Mouse (Mus musculus): ENCODE data around the gene AC134908.4. TPM values are rescaled to one million over a fixed set of nuclear protein-coding genes. Genes with fewer than 3 reads are reported as not detected.
"Not testable (repeated sequence)": the region's sequence is repeated elsewhere in the genome, so short reads cannot be mapped to it uniquely, and the experiment has no call there.

The AC134908.4 gene
- polyA plus RNA-seq, 1 experiment from 2014 or later: not detected

DNA sequence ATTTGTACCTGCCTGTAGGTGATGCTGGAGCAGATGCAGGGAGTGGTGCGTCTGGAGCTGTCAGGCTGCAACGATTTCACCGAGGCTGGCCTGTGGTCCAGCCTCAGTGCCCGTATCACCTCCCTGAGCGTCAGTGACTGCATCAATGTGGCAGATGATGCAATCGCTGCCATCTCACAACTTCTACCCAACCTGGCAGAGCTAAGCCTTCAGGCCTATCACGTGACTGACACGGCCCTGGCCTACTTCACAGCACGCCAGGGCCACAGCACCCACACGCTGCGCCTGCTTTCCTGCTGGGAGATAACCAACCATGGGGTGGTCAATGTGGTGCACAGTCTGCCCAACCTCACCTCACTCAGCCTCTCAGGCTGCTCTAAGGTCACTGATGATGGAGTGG, 22.2 kb upstream of the AC134908.4 start:
- Histone ChIP-seq H3K4me1 (replicated peaks; ENCODE audit: control insufficient read depth, insufficient read depth, low read length) (no peaks in the 10 kb centered on the region), H3K9ac (ENCODE audit: low read length) (no peak overlapping the region), H3K4me2 (ENCODE audit: low read length) (no peak overlapping the region), H3K4me3 (ENCODE audit: low read depth, low read length) (no peak overlapping the region), H3K27me3 (replicated peaks; ENCODE audit: control insufficient read depth, insufficient read depth, low read length) (peaks cover 43% of the 10 kb centered on the region), H3K9me3 (ENCODE audit: control insufficient read depth, low read length) (no peaks in the 10 kb centered on the region), H3K36me3 (ENCODE audit: control insufficient read depth, insufficient read depth, low read length) (no peaks in the 10 kb centered on the region), H3K27ac (ENCODE audit: low read depth) (no peak overlapping the region)
- 77% methylated on average over 11 of the region's 11 CpGs for WGBS
- ATAC-seq (replicated peaks; ENCODE audit: low FRiP score, low TSS enrichment, low read depth): no peak
- no peak for DNase-seq (ENCODE audit: low spot score)

DNA sequence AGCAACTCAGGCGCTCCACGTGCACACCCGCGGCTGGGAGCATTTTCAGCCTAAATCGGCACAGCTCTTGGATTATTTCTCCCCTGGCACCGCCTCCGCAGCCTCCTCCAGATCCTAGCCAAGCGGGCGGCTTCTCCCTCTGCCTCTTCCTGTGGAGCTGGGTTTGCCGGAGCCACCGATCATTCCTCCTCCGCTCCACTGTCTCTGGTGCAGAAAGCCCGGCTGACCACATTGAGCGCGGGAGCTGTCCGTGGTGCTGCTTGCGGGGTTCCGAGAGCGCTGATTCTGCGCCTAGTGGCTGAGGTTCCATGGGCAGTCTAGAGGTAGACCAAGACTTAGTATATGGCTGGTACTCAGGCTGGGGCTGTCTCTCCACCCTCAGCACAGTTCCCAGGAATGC, 18.0 kb upstream of the AC134908.4 start:
- DNase-seq (ENCODE audit: low spot score) (peak; percentile 99), ATAC-seq (replicated peaks; ENCODE audit: low FRiP score, low TSS enrichment, low read depth) (peak; percentile 37; the same call in 1 of the 2 replicates)
- Histone ChIP-seq H3K4me2 (ENCODE audit: low read length) (no peak overlapping the region; the same call in 1 of the 2 replicates), H3K27ac (ENCODE audit: low read depth) (no peak overlapping the region), H3K4me1 (replicated peaks; ENCODE audit: control insufficient read depth, insufficient read depth, low read length) (peaks cover 11% of the 10 kb centered on the region), H3K9me3 (ENCODE audit: control insufficient read depth, low read length) (no peaks in the 10 kb centered on the region), H3K27me3 (replicated peaks; ENCODE audit: control insufficient read depth, insufficient read depth, low read length) (peaks cover 40% of the 10 kb centered on the region), H3K4me3 (ENCODE audit: low read depth, low read length) (no peak overlapping the region), H3K36me3 (ENCODE audit: control insufficient read depth, insufficient read depth, low read length) (no peaks in the 10 kb centered on the region), H3K9ac (ENCODE audit: low read length) (no peak overlapping the region)
- 3% methylated on average over 20 of the region's 20 CpGs for WGBS

GRCm38 (mm10) chr17:25810890-25811289, 15.4 kb upstream of the AC134908.4 start:
- no peak for DNase-seq (ENCODE audit: low spot score)
- no peak overlapping the region for H3K27ac ChIP-seq (ENCODE audit: low read depth)
- no peak overlapping the region for H3K4me2 ChIP-seq (ENCODE audit: low read length)
- H3K4me3 ChIP-seq (ENCODE audit: low read depth, low read length): no peak overlapping the region
- peaks cover 12% of the 10 kb centered on the region for H3K4me1 ChIP-seq (replicated peaks; ENCODE audit: control insufficient read depth, insufficient read depth, low read length)
- no peaks in the 10 kb centered on the region for H3K9me3 ChIP-seq (ENCODE audit: control insufficient read depth, low read length)
- H3K9ac ChIP-seq (ENCODE audit: low read length): no peak overlapping the region
- H3K27me3 ChIP-seq (replicated peaks; ENCODE audit: control insufficient read depth, insufficient read depth, low read length): peaks cover 34% of the 10 kb centered on the region
- 84% methylated on average over 4 of the region's 4 CpGs for WGBS
- ATAC-seq (replicated peaks; ENCODE audit: low FRiP score, low TSS enrichment, low read depth): no peak
- H3K36me3 ChIP-seq (ENCODE audit: control insufficient read depth, insufficient read depth, low read length): no peaks in the 10 kb centered on the region

GRCm38 (mm10) chr17:25809606-25810340, 14.3 kb upstream of the AC134908.4 start:
- Histone ChIP-seq H3K27ac (ENCODE audit: low read depth) (no peak overlapping the region), H3K9me3 (ENCODE audit: control insufficient read depth, low read length) (no peaks in the 10 kb centered on the region), H3K9ac (ENCODE audit: low read length) (peak overlapping the region; percentile 53), H3K27me3 (replicated peaks; ENCODE audit: control insufficient read depth, insufficient read depth, low read length) (peaks cover 34% of the 10 kb centered on the region), H3K4me2 (ENCODE audit: low read length) (peak overlapping the region; percentile 96), H3K4me1 (replicated peaks; ENCODE audit: control insufficient read depth, insufficient read depth, low read length) (peaks cover 12% of the 10 kb centered on the region), H3K36me3 (ENCODE audit: control insufficient read depth, insufficient read depth, low read length) (no peaks in the 10 kb centered on the region), H3K4me3 (ENCODE audit: low read depth, low read length) (peak overlapping the region; percentile 60)
- DNase-seq (ENCODE audit: low spot score) (no peak), ATAC-seq (replicated peaks; ENCODE audit: low FRiP score, low TSS enrichment, low read depth) (no peak)
- 4% methylated on average over 21 of the region's 25 CpGs for WGBS

- H3K4me1 ChIP-seq (replicated peaks; ENCODE audit: control insufficient read depth, insufficient read depth, low read length): peaks cover 12% of the 10 kb centered on the region
- H3K27ac ChIP-seq (ENCODE audit: low read depth): no peak within 1 kb of the TSS
- peak within 1 kb of the TSS; percentile 96 for H3K4me2 ChIP-seq (ENCODE audit: low read length)
- H3K36me3 ChIP-seq (ENCODE audit: control insufficient read depth, insufficient read depth, low read length): no peaks in the 10 kb centered on the region
- H3K9me3 ChIP-seq (ENCODE audit: control insufficient read depth, low read length): no peaks in the 10 kb centered on the region
- H3K27me3 ChIP-seq (replicated peaks; ENCODE audit: control insufficient read depth, insufficient read depth, low read length): peaks cover 34% of the 10 kb centered on the region
- ATAC-seq (replicated peaks; ENCODE audit: low FRiP score, low TSS enrichment, low read depth) (peak; percentile 69), DNase-seq (ENCODE audit: low spot score) (peak; percentile 84)
- peak within 1 kb of the TSS; percentile 60 for H3K4me3 ChIP-seq (ENCODE audit: low read depth, low read length)
- under 1% methylated on average over 89 of the region's 100 CpGs for WGBS
- H3K9ac ChIP-seq (ENCODE audit: low read length): peak within 1 kb of the TSS; percentile 53
These were observed 13.5 kb upstream of the AC134908.4 start, which contains the start of gene Fbxl16 for GRCm38 (mm10) chr17:25808789-25809605. Gene Fbxl16, plus strand, starts transcription at chr17:25809085.

- peaks cover 12% of the 10 kb centered on the region for H3K4me1 ChIP-seq (replicated peaks; ENCODE audit: control insufficient read depth, insufficient read depth, low read length)
- H3K27ac ChIP-seq (ENCODE audit: low read depth): no peak overlapping the region
- H3K9me3 ChIP-seq (ENCODE audit: control insufficient read depth, low read length): no peaks in the 10 kb centered on the region
- H3K27me3 ChIP-seq (replicated peaks; ENCODE audit: control insufficient read depth, insufficient read depth, low read length): peaks cover 34% of the 10 kb centered on the region
- H3K36me3 ChIP-seq (ENCODE audit: control insufficient read depth, insufficient read depth, low read length): no peaks in the 10 kb centered on the region
- ATAC-seq (replicated peaks; ENCODE audit: low FRiP score, low TSS enrichment, low read depth) (no peak), DNase-seq (ENCODE audit: low spot score) (no peak)
- peak overlapping the region; percentile 96 for H3K4me2 ChIP-seq (ENCODE audit: low read length)
- H3K4me3 ChIP-seq (ENCODE audit: low read depth, low read length): no peak overlapping the region
- 47% methylated on average over 5 of the region's 5 CpGs for WGBS
- no peak overlapping the region for H3K9ac ChIP-seq (ENCODE audit: low read length)
These were observed 12.6 kb upstream of the AC134908.4 start for GRCm38 (mm10) chr17:25808028-25808427.

DNA sequence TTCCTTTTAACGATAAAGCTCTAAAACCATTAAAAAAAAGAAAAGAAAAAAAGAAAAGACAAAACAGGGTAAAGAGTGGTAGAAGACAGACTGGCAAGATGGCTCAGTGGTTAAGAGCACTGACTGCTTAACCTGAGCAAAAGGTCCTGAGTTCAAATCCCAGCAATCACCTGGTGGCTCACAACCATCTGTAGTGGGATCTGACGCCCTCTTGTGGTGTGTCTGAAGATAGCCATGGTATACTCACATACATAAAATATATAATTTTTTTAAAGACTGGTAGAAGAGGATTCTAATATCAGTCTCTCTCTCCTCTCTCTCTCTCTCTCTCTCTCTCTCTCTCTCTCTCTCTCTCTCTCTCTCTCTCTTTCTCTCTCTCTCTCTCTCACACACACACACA, 12.0 kb upstream of the AC134908.4 start:
- 44% methylated on average over 2 of the region's 2 CpGs for WGBS
- DNase-seq (ENCODE audit: low spot score); H3K4me2 ChIP-seq (ENCODE audit: low read length); H3K36me3 ChIP-seq (ENCODE audit: control insufficient read depth, insufficient read depth, low read length); ATAC-seq (replicated peaks; ENCODE audit: low FRiP score, low TSS enrichment, low read depth); H3K27ac ChIP-seq (ENCODE audit: low read depth); H3K4me3 ChIP-seq (ENCODE audit: low read depth, low read length); H3K9me3 ChIP-seq (ENCODE audit: control insufficient read depth, low read length); H3K9ac ChIP-seq (ENCODE audit: low read length): not testable (repeated sequence)
- Histone ChIP-seq H3K27me3 (replicated peaks; ENCODE audit: control insufficient read depth, insufficient read depth, low read length) (peaks cover 28% of the 10 kb centered on the region), H3K4me1 (replicated peaks; ENCODE audit: control insufficient read depth, insufficient read depth, low read length) (peaks cover 12% of the 10 kb centered on the region)

- 78% methylated on average over 4 of the region's 4 CpGs for WGBS
- no peak overlapping the region for H3K4me2 ChIP-seq (ENCODE audit: low read length)
- peaks cover 12% of the 10 kb centered on the region for H3K4me1 ChIP-seq (replicated peaks; ENCODE audit: control insufficient read depth, insufficient read depth, low read length)
- DNase-seq (ENCODE audit: low spot score): no peak
- H3K27me3 ChIP-seq (replicated peaks; ENCODE audit: control insufficient read depth, insufficient read depth, low read length): peaks cover 30% of the 10 kb centered on the region
- no peaks in the 10 kb centered on the region for H3K9me3 ChIP-seq (ENCODE audit: control insufficient read depth, low read length)
- no peak for ATAC-seq (replicated peaks; ENCODE audit: low FRiP score, low TSS enrichment, low read depth)
- H3K27ac ChIP-seq (ENCODE audit: low read depth): no peak overlapping the region
- no peak overlapping the region for H3K4me3 ChIP-seq (ENCODE audit: low read depth, low read length)
- H3K9ac ChIP-seq (ENCODE audit: low read length): no peak overlapping the region
- no peaks in the 10 kb centered on the region for H3K36me3 ChIP-seq (ENCODE audit: control insufficient read depth, insufficient read depth, low read length)
These were observed 11.0 kb upstream of the AC134908.4 start for GRCm38 (mm10) chr17:25806507-25806906.
